Mouse (Mus musculus) limb, embryonic 14.5 days (tissue): ENCODE data around the gene Dgki. TPM values are rescaled to one million over a fixed set of nuclear protein-coding genes. Genes with fewer than 3 reads are reported as not detected.

Source experiments
- ATAC-seq: fragments of 200-750 bp; cut with Nextera tagmentation; 2 replicates; pipeline ENCODE4 v1.8.0; 2017; ENCODE audit warnings: low read depth, moderate number of reproducible peaks, moderate TSS enrichment; ENCODE audit not compliant: low FRiP score
- DNase-seq: peaks from one replicate; pipeline ENCODE4 v3.0.0-alpha.2; 2015; ENCODE audit warnings: low spot score
- H3K27ac ChIP-seq: fragments of 300-500 bp; sonication (generic); replicated peaks from 2 replicates; pipeline ENCODE4 v1.5.1; 2014; ENCODE audit warnings: low read depth, mild to moderate bottlenecking, low read length, moderate library complexity, mixed read lengths
- H3K27me3 ChIP-seq: fragments of 300-500 bp; sonication (generic); 2 replicates; pipeline ENCODE4 v1.6.1; 2014; ENCODE audit warnings: low read length, mixed read lengths; ENCODE audit not compliant: control insufficient read depth, insufficient read depth
- H3K36me3 ChIP-seq: fragments of 300-500 bp; sonication (generic); 2 replicates; pipeline ENCODE4 v1.6.1; 2014; ENCODE audit warnings: mild to moderate bottlenecking, low read length, moderate library complexity, mixed read lengths; ENCODE audit not compliant: control insufficient read depth, insufficient read depth
- H3K4me1 ChIP-seq: fragments of 300-500 bp; sonication (generic); 2 replicates; pipeline ENCODE4 v1.6.1; 2014; ENCODE audit warnings: antibody characterized with exemption, low read length, mixed read lengths; ENCODE audit not compliant: control insufficient read depth, insufficient read depth
- H3K4me2 ChIP-seq: fragments of 300-500 bp; sonication (generic); replicated peaks from 2 replicates; pipeline ENCODE4 v1.6.1; 2014; ENCODE audit warnings: low read depth, mild to moderate bottlenecking, low read length, moderate library complexity; ENCODE audit not compliant: severe bottlenecking
- H3K4me3 ChIP-seq: fragments of 300-500 bp; sonication (generic); replicated peaks from 2 replicates; pipeline ENCODE4 v1.5.1; 2014; ENCODE audit warnings: low read length
- H3K9ac ChIP-seq: fragments of 300-500 bp; sonication (generic); 2 replicates; pipeline ENCODE4 v1.6.1; 2014; ENCODE audit warnings: mild to moderate bottlenecking, low read depth, low read length, moderate library complexity; ENCODE audit not compliant: severe bottlenecking
- H3K9me3 ChIP-seq: fragments of 300-500 bp; sonication (generic); 2 replicates; pipeline ENCODE4 v1.6.1; 2016; ENCODE audit warnings: low read length; ENCODE audit not compliant: control insufficient read depth
- POLR2A ChIP-seq: fragments of 200-500 bp; IDR thresholded peaks from 2 replicates; pipeline ENCODE4 v1.8.0; 2012; ENCODE audit warnings: inconsistent platforms, mild to moderate bottlenecking, moderate library complexity, borderline replicate concordance; ENCODE audit not compliant: insufficient read depth, insufficient read length; ENCODE audit errors: extremely low read depth
- WGBS: fragments of 180-500 bp; shearing (Covaris S2); extraction: QIAGEN DNeasy Blood & Tissue Kit; methylation state at CpG from one replicate; pipeline ENCODE4 v1.1.7; 2014; 5-methylcytosine and 5-hydroxymethylcytosine counted together
- polyA plus RNA-seq, 2 experiments: library from polyadenylated mRNA; depleted of rRNA in 1 of 2; stranded (reverse) in 1 of 2; unstranded in 1 of 2; fragments of >200 nt; fragmentation: Nextera tagmentation in 1 of 2; extraction: Ambion mirVana in 1 of 2; gene quantifications; 2 replicates each; pipeline versions ENCODE4 v1.2.1 to v1.2.3; 2012 to 2014

Gene Dgki
- polyA plus RNA-seq, 2 experiments = 0.58 to 0.85 TPM

DNA sequence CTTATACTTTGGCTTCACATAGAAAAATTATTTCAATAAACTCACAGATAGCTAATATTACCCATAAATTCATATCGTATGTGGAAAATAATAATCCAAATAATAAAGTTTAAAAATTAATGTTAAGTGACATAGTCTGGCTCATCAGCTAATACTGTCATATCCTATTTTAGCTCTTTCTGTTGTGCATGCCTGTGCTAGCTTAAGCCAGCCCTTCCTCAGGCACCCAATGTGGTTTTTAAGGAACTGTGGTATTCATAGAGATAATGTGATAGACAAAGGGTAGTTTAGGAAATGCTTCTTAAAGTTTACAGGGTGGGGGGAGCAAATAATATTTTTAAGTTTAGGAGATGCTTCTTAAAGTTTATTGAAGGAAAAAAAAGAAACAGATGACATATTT, 248.8 kb downstream of the Dgki start:
- H3K4me2 ChIP-seq = no peak overlapping the region
- H3K27me3 ChIP-seq = no peaks in the 10 kb centered on the region
- TF ChIP-seq POLR2A = no peak
- H3K4me1 ChIP-seq = peaks cover 9% of the 10 kb centered on the region; the same call in 1 of the 2 replicates
- DNase-seq (no peak), ATAC-seq (no peak)
- H3K9me3 ChIP-seq = no peaks in the 10 kb centered on the region
- H3K9ac ChIP-seq = no peak overlapping the region
- 89% methylated on average over 1 of the region's 1 CpGs for WGBS
- no peaks in the 10 kb centered on the region for H3K36me3 ChIP-seq
- H3K4me3 ChIP-seq = no peak overlapping the region
- no peak overlapping the region for H3K27ac ChIP-seq

DNA sequence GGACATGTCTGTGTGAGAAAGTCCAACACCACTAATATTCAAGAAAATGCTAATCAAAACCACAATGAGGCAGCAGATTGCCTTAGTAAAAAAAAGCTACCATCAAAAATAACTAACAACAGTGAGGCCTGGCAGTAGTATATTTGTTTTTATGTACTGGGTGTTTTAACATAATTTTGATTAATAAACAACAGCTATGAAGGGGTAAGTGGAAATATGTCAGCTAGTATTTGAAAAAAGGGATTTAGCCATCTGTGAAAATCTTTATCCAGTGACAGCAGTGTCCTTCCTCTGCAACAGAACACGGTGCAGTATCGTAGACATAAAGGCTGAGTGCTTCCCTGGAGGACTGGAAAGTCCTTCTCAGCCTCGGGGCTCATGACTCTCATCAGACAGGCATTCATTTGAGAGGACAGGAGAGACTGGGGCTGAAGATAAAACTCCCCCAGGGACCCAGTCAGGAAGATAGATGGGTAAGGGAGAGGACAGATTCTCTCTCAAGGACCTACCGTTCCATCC, 252.3 kb downstream of the Dgki start:
- Histone ChIP-seq H3K27ac (no peak overlapping the region), H3K4me2 (no peak overlapping the region), H3K9ac (no peak overlapping the region), H3K36me3 (no peaks in the 10 kb centered on the region), H3K9me3 (no peaks in the 10 kb centered on the region), H3K4me3 (no peak overlapping the region), H3K27me3 (no peaks in the 10 kb centered on the region), H3K4me1 (0 out of 2 replicates have a peak, but pooled peaks cover 1% of the 10 kb centered on the region)
- TF ChIP-seq POLR2A = no peak
- ATAC-seq (no peak), DNase-seq (no peak)
- WGBS = 65% methylated on average over 4 of the region's 4 CpGs

DNA sequence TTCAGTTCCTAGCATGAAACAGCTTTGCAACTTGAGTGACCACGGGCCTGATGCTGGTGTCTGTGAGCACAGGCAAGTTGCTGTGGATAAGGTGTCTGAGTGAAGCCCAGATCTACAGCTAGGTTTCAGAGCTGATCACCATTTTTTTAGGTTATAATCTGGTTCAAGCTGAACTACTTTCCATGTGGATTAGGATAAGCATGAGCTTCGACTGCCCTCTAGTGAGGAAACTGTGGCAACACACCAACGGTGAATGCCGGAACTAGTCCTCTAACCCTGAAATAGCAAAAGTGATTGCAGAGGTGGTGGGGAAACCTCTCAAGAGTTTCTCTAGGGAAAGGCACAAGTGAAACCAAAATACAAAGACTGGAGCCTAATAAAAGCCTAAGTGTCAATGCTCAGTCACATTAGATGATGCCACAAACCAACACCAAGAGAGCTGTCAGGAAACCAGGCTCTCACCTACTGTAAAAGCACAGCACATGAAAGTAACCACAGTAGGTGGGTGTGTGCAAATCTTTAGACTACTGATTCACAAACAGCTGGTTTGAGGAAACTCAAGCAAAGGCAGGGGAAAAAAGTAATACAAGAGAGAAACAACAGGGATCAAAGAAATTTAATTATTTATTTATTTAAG, 253.7 kb downstream of the Dgki start:
- Histone ChIP-seq H3K9ac (no peak overlapping the region), H3K4me3 (no peak overlapping the region), H3K27me3 (no peaks in the 10 kb centered on the region), H3K27ac (no peak overlapping the region), H3K4me1 (no peaks in the 10 kb centered on the region), H3K36me3 (no peaks in the 10 kb centered on the region), H3K9me3 (no peaks in the 10 kb centered on the region), H3K4me2 (no peak overlapping the region)
- WGBS = 27% methylated on average over 4 of the region's 4 CpGs
- no peak for ATAC-seq
- DNase-seq = peak; percentile 91
- TF ChIP-seq POLR2A = no peak

DNA sequence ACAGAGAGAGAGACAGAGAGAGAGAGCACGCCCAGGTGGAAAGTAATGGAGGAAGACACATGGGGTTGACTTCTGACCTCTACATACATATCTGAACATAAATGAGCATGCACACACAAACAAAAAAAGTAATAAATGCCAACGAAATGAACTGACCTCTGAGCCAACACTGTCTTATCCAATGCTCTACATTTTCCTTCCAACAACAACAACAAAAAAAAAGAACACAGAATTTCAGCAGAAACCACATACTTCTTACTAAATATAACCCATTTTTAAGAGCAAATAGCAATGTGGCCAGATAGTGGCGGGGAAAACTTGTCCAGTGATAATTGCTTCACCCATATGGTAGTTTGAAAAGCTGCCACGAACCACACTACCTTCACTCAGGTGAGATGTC, 255.2 kb downstream of the Dgki start:
- Histone ChIP-seq H3K36me3 (no peaks in the 10 kb centered on the region), H3K4me2 (no peak overlapping the region), H3K27me3 (no peaks in the 10 kb centered on the region), H3K27ac (no peak overlapping the region), H3K9me3 (no peaks in the 10 kb centered on the region), H3K4me1 (no peaks in the 10 kb centered on the region), H3K9ac (no peak overlapping the region), H3K4me3 (no peak overlapping the region)
- ATAC-seq (no peak), DNase-seq (no peak)
- no peak for TF ChIP-seq POLR2A
- 74% methylated on average over 4 of the region's 4 CpGs for WGBS

DNA sequence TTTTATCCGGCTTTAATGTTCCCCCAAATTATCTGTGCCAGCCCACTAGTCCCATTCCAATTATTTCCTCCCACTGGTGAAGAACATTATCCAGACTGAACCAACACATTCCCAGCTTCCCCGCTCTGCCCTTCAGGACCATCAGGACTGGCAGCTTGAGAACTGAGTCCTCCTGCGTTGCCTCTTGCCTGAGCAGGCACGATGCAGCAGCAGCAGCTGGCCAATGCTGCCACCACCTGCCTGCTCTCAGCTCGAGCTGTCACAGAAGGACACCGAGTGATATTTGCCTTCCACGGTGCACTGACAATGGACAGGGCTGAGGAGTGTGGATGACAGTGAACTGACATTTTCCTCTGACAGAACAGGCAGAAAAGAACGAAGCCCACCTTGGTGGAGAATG, 261.5 kb downstream of the Dgki start:
- Histone ChIP-seq H3K27ac (no peak overlapping the region), H3K4me3 (no peak overlapping the region), H3K9ac (no peak overlapping the region), H3K27me3 (no peaks in the 10 kb centered on the region), H3K4me2 (no peak overlapping the region), H3K9me3 (no peaks in the 10 kb centered on the region), H3K36me3 (no peaks in the 10 kb centered on the region), H3K4me1 (0 out of 2 replicates have a peak, but pooled peaks cover 3% of the 10 kb centered on the region)
- DNase-seq (no peak), ATAC-seq (no peak)
- TF ChIP-seq POLR2A = no peak
- WGBS = 62% methylated on average over 8 of the region's 8 CpGs
